Mouse (Mus musculus): ENCODE data around the gene Ace3. TPM values are rescaled to one million over a fixed set of nuclear protein-coding genes. Genes with fewer than 3 reads are reported as not detected.
A peak's percentile ranks its signal among the peaks of the same experiment; 100 is the strongest.

Ace3 gene
- polyA plus RNA-seq, 1 experiment from 2014 or later, result not detected

GRCm38 (mm10) chr11:105952111-105952510 lies 42.4 kb upstream of the Ace3 start:
- TF ChIP-seq CTCF (IDR thresholded peaks at IDR 0.05; ENCODE audit: low read depth), result no peak
- H3K27me3 ChIP-seq (ENCODE audit: insufficient read depth, low read length), result no peaks in the 10 kb centered on the region
- no peaks in the 10 kb centered on the region for H3K9me3 ChIP-seq (replicated peaks; ENCODE audit: low read length)
- DNase-seq (ENCODE audit: low spot score), result no peak
- 87% methylated on average over 9 of the region's 9 CpGs for WGBS
- peak; percentile 34; the same call in 1 of the 2 replicates for ATAC-seq (replicated peaks; ENCODE audit: low FRiP score, low read depth)
- H3K27ac ChIP-seq, result peak overlapping the region; percentile 72
- 0 out of 2 replicates have a peak, but pooled peaks cover 3% of the 10 kb centered on the region for H3K4me1 ChIP-seq (replicated peaks; ENCODE audit: insufficient read depth, low read length)
- H3K36me3 ChIP-seq (ENCODE audit: insufficient read depth, low read length), result no peaks in the 10 kb centered on the region
- H3K4me3 ChIP-seq (replicated peaks; ENCODE audit: low read depth, low read length), result no peak overlapping the region
- H3K4me2 ChIP-seq (ENCODE audit: low read length), result no peak overlapping the region
- H3K9ac ChIP-seq (ENCODE audit: low read depth, low read length), result no peak overlapping the region

- Histone ChIP-seq H3K36me3 (ENCODE audit: insufficient read depth, low read length) (no peaks in the 10 kb centered on the region), H3K27ac (peak within 1 kb of the TSS; percentile 72), H3K4me3 (replicated peaks; ENCODE audit: low read depth, low read length) (no peak within 1 kb of the TSS), H3K9ac (ENCODE audit: low read depth, low read length) (no peak within 1 kb of the TSS), H3K4me1 (replicated peaks; ENCODE audit: insufficient read depth, low read length) (0 out of 2 replicates have a peak, but pooled peaks cover 3% of the 10 kb centered on the region), H3K27me3 (ENCODE audit: insufficient read depth, low read length) (no peaks in the 10 kb centered on the region), H3K9me3 (replicated peaks; ENCODE audit: low read length) (no peaks in the 10 kb centered on the region), H3K4me2 (ENCODE audit: low read length) (no peak within 1 kb of the TSS)
- DNase-seq (ENCODE audit: low spot score), result no peak
- peak; percentile 65; the same call in 1 of the 2 replicates for ATAC-seq (replicated peaks; ENCODE audit: low FRiP score, low read depth)
- 48% methylated on average over 12 of the region's 12 CpGs for WGBS
- no peak for TF ChIP-seq CTCF (IDR thresholded peaks at IDR 0.05; ENCODE audit: low read depth)
Observed at GRCm38 (mm10) chr11:105952911-105953386, 41.5 kb upstream of the Ace3 start, which contains the start of gene Cyb561. Gene Cyb561, minus strand, starts transcription at chr11:105953336.

GRCm38 (mm10) chr11:105953402-105953801 lies 41.1 kb upstream of the Ace3 start:
- H3K4me2 ChIP-seq (ENCODE audit: low read length), result no peak overlapping the region
- H3K4me3 ChIP-seq (replicated peaks; ENCODE audit: low read depth, low read length), result no peak overlapping the region
- no peaks in the 10 kb centered on the region for H3K27me3 ChIP-seq (ENCODE audit: insufficient read depth, low read length)
- 56% methylated on average over 6 of the region's 6 CpGs for WGBS
- ATAC-seq (replicated peaks; ENCODE audit: low FRiP score, low read depth) (peak; percentile 33; the same call in 1 of the 2 replicates), DNase-seq (ENCODE audit: low spot score) (peak; percentile 27)
- peak overlapping the region; percentile 72 for H3K27ac ChIP-seq
- H3K4me1 ChIP-seq (replicated peaks; ENCODE audit: insufficient read depth, low read length), result 0 out of 2 replicates have a peak, but pooled peaks cover 3% of the 10 kb centered on the region
- no peaks in the 10 kb centered on the region for H3K36me3 ChIP-seq (ENCODE audit: insufficient read depth, low read length)
- no peaks in the 10 kb centered on the region for H3K9me3 ChIP-seq (replicated peaks; ENCODE audit: low read length)
- H3K9ac ChIP-seq (ENCODE audit: low read depth, low read length), result no peak overlapping the region
- no peak for TF ChIP-seq CTCF (IDR thresholded peaks at IDR 0.05; ENCODE audit: low read depth)

- H3K9me3 ChIP-seq (replicated peaks; ENCODE audit: low read length), result no peaks in the 10 kb centered on the region
- DNase-seq (ENCODE audit: low spot score) (no peak), ATAC-seq (replicated peaks; ENCODE audit: low FRiP score, low read depth) (no peak)
- no peak overlapping the region for H3K4me3 ChIP-seq (replicated peaks; ENCODE audit: low read depth, low read length)
- 88% methylated on average over 28 of the region's 28 CpGs for WGBS
- H3K4me1 ChIP-seq (replicated peaks; ENCODE audit: insufficient read depth, low read length), result 0 out of 2 replicates have a peak, but pooled peaks cover 3% of the 10 kb centered on the region
- no peak overlapping the region for H3K4me2 ChIP-seq (ENCODE audit: low read length)
- no peaks in the 10 kb centered on the region for H3K27me3 ChIP-seq (ENCODE audit: insufficient read depth, low read length)
- H3K9ac ChIP-seq (ENCODE audit: low read depth, low read length), result no peak overlapping the region
- TF ChIP-seq CTCF (IDR thresholded peaks at IDR 0.05; ENCODE audit: low read depth), result no peak
- no peak overlapping the region for H3K27ac ChIP-seq
- no peaks in the 10 kb centered on the region for H3K36me3 ChIP-seq (ENCODE audit: insufficient read depth, low read length)
Observed at GRCm38 (mm10) chr11:105955815-105956430, 38.6 kb upstream of the Ace3 start.

- no peak for TF ChIP-seq CTCF (IDR thresholded peaks at IDR 0.05; ENCODE audit: low read depth)
- H3K27me3 ChIP-seq (ENCODE audit: insufficient read depth, low read length), result no peaks in the 10 kb centered on the region
- DNase-seq (ENCODE audit: low spot score) (no peak), ATAC-seq (replicated peaks; ENCODE audit: low FRiP score, low read depth) (no peak)
- no peaks in the 10 kb centered on the region for H3K9me3 ChIP-seq (replicated peaks; ENCODE audit: low read length)
- no peaks in the 10 kb centered on the region for H3K4me1 ChIP-seq (replicated peaks; ENCODE audit: insufficient read depth, low read length)
- H3K4me2 ChIP-seq (ENCODE audit: low read length), result no peak overlapping the region
- WGBS, result 44% methylated on average over 6 of the region's 6 CpGs
- H3K27ac ChIP-seq, result no peak overlapping the region
- H3K36me3 ChIP-seq (ENCODE audit: insufficient read depth, low read length), result no peaks in the 10 kb centered on the region
- no peak overlapping the region for H3K4me3 ChIP-seq (replicated peaks; ENCODE audit: low read depth, low read length)
- H3K9ac ChIP-seq (ENCODE audit: low read depth, low read length), result no peak overlapping the region
Observed at GRCm38 (mm10) chr11:105957501-105957900, 37.0 kb upstream of the Ace3 start.

- Histone ChIP-seq H3K27me3 (ENCODE audit: insufficient read depth, low read length) (no peaks in the 10 kb centered on the region), H3K4me1 (replicated peaks; ENCODE audit: insufficient read depth, low read length) (no peaks in the 10 kb centered on the region), H3K9ac (ENCODE audit: low read depth, low read length) (no peak overlapping the region), H3K4me3 (replicated peaks; ENCODE audit: low read depth, low read length) (no peak overlapping the region), H3K36me3 (ENCODE audit: insufficient read depth, low read length) (no peaks in the 10 kb centered on the region), H3K4me2 (ENCODE audit: low read length) (no peak overlapping the region), H3K27ac (no peak overlapping the region), H3K9me3 (replicated peaks; ENCODE audit: low read length) (no peaks in the 10 kb centered on the region)
- TF ChIP-seq CTCF (IDR thresholded peaks at IDR 0.05; ENCODE audit: low read depth), result no peak
- DNase-seq (ENCODE audit: low spot score) (no peak), ATAC-seq (replicated peaks; ENCODE audit: low FRiP score, low read depth) (no peak)
- 53% methylated on average over 1 of the region's 1 CpGs for WGBS
Observed at GRCm38 (mm10) chr11:105958566-105958965, 35.9 kb upstream of the Ace3 start.

All from kidney, postnatal 0 days (tissue).